Mouse (Mus musculus) 3T3-L1 (cell line): Measurements from ENCODE around the gene Per1.
A peak's percentile ranks its signal among the peaks of the same experiment; 100 is the strongest.

Experiments used
- DNase-seq: peaks from one replicate; pipeline ENCODE4 v3.0.0-alpha.2; 2015; ENCODE audit warnings: low read depth, low spot score

The Per1 gene

DNA sequence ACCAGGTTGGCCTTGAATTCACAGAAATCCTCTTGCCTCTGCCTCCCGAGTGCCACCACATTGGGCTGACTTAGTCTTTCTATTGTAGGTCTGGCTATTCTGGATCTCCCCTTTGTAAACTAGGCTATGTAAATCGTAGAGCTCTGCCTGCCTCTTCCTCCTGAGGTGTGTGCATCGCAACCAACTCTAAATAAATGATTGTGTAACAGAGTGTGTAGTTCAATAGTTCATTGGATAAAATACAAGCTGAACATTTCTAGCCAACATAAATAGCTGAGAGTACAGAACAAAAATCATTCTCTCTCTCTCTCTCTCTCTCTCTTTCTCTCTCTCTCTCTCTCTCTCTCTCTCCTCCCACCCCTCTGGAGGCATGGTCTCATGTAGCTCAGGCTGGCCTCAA lies 19.6 kb downstream of the Per1 start:
- DNase-seq: no peak

GRCm38 (mm10) chr11:69116843-69117242 lies 21.8 kb downstream of the Per1 start:
- no peak for DNase-seq

- peak; percentile 74 for DNase-seq
Measured at GRCm38 (mm10) chr11:69117737-69118695, 23.0 kb downstream of the Per1 start.

- peak; percentile 94 for DNase-seq
Measured at GRCm38 (mm10) chr11:69118765-69119164, 23.7 kb downstream of the Per1 start.

DNA sequence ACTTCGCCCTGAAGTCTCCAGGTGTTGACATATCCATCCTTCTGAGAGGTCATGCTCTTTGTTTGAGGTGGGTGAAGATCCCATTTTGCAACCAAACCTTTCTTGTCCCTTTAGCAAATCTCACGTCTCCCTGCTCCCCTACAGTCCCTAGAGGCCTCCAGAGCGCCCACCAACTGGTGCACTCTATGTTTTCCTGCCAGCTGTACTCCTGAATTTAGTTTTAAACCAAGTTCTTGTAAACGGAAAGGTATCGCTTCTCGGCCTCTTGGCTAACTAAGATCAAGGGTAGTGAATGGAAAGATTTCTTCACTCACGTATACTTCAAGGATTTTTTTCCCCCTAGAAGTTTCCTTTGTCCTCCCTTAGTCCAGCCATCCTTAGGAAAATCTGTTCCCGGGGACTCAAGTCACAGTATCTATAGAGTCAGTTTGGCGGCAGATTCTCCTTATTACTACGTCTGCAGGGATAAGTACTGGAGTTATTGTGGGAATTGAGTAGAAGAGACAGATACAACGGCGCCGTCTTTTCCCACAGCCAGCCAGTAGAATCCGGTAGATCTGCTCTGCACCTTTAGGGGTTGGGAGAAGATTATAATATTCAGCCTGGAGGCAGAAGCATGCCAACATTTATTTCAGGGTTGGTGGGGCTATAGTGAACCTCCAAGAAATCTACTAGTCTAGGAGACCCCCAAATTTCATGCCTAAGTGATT lies 24.6 kb downstream of the Per1 start:
- no peak for DNase-seq

- no peak for DNase-seq
Measured at GRCm38 (mm10) chr11:69120221-69121000, 25.4 kb downstream of the Per1 start, which contains the start of gene Hes7. TSS of gene Hes7 (plus strand) at chr11:69120404.

DNA sequence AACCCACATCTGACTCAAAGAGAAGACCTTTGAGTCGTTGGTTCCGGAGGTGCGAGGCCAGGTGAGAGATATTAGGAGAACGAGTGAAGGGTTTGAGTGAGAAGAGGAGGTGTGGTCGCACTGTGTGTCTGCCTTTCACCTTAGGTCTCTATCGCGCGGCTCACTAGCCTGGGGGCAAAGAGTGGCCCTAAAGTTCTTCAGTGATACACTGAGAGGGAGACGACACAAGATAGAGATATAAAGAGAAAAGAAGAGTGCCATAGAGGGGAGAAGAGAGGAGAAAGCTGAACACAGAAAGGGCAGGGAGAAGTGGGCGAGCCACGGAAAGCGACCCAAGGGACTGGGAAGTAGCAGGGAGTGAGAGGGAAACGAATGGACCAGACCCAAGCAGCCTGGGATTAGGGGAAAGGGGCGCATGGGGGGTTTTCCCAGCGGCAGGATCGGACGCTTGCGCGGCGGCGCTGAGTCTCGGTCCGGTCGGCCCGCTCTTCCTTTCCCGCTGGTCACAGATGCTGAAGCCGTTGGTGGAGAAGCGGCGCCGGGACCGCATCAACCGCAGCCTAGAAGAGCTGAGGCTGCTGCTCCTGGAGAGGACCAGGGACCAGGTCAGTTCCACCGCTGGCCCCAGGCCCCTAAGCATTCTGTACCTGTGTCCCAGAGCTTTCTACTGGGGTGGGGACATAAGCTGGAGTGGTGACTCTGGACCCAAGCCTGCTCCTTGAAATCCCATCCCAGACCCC lies 26.2 kb downstream of the Per1 start:
- DNase-seq: peak; percentile 48

DNA sequence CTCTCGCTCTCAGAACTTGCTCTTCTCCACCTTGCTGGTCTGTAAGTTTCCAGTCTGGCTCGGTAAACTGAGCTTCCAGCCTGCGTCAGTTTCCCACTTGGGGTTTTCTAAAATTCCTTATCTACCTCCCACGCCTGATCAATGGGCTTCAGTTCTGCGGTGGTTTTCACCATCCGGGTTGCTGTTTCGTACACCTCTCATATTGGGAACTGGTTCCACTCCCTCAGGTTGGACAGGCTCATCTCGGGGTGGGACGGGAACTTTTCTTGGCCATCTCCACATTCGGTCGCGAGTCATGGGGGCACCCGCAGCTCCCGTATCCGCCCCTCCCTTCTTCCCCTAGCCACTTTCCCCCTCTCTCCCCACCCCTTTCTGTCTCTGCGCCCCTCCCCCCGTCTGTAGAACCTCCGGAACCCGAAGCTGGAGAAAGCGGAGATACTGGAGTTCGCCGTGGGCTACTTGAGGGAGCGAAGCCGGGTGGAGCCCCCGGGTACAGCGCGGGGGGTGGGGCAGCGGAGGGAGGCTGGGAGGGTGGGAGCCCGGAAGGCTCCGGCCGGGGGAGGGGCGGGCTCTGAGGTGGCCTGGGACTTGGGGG lies 26.8 kb downstream of the Per1 start:
- DNase-seq: peak; percentile 61

DNA sequence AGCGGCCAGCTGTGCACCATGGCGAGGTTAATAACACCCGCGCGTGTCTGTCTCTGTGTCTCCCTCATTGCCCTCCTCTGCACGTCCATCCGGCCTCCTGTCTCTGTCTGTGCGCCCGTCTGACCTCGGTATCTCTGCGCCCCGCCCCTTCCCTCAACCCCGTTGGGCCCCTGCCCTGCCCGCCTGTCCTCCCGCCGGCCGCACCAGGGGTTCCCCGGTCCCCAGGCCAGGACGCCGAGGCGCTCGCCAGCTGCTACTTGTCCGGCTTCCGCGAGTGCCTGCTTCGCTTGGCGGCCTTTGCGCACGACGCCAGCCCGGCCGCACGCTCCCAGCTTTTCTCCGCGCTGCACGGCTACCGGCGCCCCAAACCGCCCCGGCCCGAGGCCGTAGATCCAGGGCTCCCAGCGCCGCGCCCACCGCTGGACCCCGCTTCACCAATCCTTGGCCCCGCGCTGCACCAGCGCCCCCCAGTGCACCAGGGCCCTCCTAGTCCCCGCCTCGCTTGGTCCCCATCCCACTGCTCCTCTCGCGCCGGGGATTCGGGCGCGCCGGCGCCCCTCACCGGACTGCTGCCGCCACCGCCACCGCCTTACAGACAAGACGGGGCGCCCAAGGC lies 27.4 kb downstream of the Per1 start, which contains the start of gene 9130213A22Rik:
9130213A22Rik (minus strand) TSS at position 254 of the 616 bp plus-strand sequence.
- peak; percentile 80 for DNase-seq

DNA sequence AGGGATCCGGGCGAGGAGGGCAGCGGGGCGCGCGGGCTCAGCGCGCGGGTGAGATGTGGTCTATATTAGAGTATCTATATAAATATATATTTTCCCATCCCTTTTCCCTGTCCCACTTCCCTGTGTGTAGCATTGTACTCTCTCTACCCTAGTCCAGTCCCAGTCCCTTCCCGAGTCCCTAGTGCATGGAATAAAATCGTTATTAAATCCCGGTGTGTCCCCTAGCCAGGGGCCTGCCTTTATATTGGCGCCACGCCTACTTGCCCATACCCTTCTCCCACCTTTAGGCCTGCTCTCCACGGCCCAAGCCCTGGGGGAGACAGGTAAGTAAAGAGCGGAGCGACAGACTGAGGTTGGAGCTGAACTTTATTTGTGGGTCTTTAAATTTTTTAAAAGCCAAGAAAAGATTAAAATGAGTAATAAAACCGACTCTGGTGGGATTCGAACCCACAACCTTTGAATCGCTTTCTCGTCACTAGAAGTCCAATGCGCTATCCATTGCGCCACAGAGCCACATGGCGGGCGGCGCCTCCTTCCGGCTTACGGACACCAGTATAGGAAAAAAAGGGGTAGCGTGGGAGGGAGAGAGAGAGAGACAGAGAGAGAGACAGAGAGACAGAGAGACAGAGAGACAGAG lies 28.2 kb downstream of the Per1 start:
- DNase-seq: peak; percentile 96

DNA sequence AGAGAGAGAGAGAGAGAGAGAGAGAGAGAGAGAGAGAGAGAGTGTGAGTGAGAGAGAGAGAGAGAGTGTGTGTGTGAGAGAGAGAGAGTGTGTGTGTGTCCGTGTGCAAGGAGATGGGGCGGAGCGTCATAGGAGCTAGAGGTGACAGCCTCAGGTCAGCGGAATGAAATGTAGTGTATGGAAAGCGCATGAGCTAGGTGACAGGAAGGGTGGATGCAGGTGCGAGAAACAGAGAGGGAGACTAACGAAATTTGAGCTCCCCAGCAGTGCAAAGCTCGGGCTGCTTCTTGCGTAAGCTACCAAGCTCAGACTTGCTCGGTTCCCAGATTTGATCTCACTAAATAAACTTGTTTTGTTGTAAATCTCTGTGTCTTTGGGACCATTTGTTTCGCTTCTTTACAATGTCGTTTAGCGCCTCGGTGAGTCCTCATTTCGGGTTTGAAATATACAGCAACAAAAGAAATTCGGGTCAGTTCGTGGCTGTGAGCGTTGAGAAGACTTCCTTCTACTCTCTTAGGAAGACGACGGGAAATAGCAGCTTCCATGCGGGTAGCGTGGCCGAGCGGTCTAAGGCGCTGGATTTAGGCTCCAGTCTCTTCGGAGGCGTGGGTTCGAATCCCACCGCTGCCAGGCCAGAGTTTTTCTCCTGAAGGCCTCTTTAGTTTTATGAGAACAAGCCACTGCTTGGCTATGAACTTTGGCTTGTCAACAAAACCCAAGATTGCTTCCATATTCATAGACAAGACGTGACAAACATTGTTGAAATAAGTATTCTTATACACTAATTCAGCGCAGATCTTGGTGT lies 28.9 kb downstream of the Per1 start:
- peak; percentile 98 for DNase-seq

- peak; percentile 89 for DNase-seq
Measured at GRCm38 (mm10) chr11:69124498-69124847, 29.5 kb downstream of the Per1 start.

GRCm38 (mm10) chr11:69125041-69125851 lies 30.2 kb downstream of the Per1 start:
- DNase-seq: peak; percentile 98

GRCm38 (mm10) chr11:69125852-69125918 lies 30.7 kb downstream of the Per1 start, which contains the start of gene Aloxe3:
TSS of gene Aloxe3 (plus strand) at chr11:69125896.
- no peak for DNase-seq

- no peak for DNase-seq
Measured at GRCm38 (mm10) chr11:69125919-69126705, 31.1 kb downstream of the Per1 start.

DNA sequence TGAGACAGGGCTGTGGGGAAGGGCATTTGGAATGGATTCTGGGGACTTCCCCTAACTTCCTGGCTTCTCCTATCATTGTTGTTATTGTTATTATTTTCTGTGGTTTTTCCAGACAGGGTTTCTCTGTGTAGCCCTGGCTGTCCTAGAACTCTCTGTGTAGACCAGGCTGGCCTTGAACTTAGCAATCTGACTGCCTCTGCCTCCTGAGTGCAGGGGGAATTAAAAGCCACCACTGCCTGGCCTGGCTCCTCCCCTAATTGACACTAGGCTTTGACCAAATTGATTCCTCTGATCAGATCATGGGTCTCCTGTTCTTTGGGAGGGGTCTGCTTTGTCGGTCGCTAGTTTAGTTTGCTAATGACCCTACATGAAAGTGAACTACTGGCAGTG lies 31.7 kb downstream of the Per1 start:
- DNase-seq: no peak

DNA sequence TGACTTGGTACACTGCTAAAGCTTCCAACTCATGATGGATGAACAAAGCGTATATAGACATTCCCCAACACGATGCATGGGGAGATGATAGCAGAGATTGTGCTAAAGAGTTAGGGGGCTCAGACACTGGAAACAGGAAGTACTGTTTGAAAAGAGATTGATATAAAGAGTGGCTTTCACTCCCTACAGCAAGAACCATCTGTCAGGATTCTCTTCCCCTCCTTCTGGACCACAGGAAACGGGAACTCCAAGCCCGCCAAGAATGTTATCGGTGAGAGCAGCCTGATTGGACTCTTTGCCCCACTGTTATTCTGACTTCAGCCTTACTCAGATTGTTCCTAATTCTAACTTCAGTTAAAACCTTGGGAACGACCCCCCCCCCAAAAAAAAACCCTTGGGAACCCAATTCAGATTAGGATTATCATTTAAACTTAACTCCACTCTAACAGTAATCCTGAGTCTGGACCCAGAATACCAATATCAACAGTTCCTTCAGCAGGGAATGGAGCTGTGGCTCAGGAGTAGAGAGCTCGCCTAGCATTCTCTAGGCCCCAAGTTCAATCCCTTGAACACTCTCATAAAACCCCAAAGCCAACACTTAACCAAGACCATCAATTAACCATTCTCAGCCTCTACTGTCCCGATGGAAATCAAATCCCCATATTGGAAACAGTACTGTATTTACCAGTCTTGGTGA lies 33.6 kb downstream of the Per1 start:
- no peak for DNase-seq
